Mouse (Mus musculus) forebrain, embryonic 10.5 days (tissue): ENCODE results near the gene Cops7b. TPM values are rescaled to one million over a fixed set of nuclear protein-coding genes. Genes with fewer than 3 reads are reported as not detected.
A peak's percentile ranks its signal among the peaks of the same experiment; 100 is the strongest.
"Not testable (repeated sequence)": the region's sequence is repeated elsewhere in the genome, so short reads cannot be mapped to it uniquely, and the experiment has no call there.

Experiments
- DNase-seq: peaks from one replicate; pipeline ENCODE4 v3.0.0-alpha.2; 2017; ENCODE audit warnings: low spot score; ENCODE audit errors: extremely low spot score
- H3K27ac ChIP-seq: fragments of 300-500 bp; sonication (generic); 2 replicates; pipeline ENCODE4 v1.5.1; 2016; ENCODE audit warnings: mild to moderate bottlenecking
- H3K27me3 ChIP-seq: fragments of 300-500 bp; sonication (generic); 2 replicates; pipeline ENCODE4 v1.6.1; 2016; ENCODE audit warnings: mild to moderate bottlenecking; ENCODE audit not compliant: poor library complexity, severe bottlenecking
- H3K36me3 ChIP-seq: fragments of 300-500 bp; sonication (generic); replicated peaks from 2 replicates; pipeline ENCODE4 v1.6.1; 2016; ENCODE audit warnings: mild to moderate bottlenecking, moderate library complexity
- H3K4me1 ChIP-seq: fragments of 300-500 bp; sonication (generic); 2 replicates; pipeline ENCODE4 v1.6.1; 2016
- H3K4me3 ChIP-seq: fragments of 300-500 bp; sonication (generic); 2 replicates; pipeline ENCODE4 v1.5.1; 2016; ENCODE audit warnings: mild to moderate bottlenecking, moderate library complexity
- H3K9me3 ChIP-seq: fragments of 300-500 bp; sonication (generic); 2 replicates; pipeline ENCODE4 v1.6.1; 2016; ENCODE audit warnings: mild to moderate bottlenecking, moderate library complexity
- WGBS: fragments of 180-500 bp; shearing (Covaris S2); methylation state at CpG from one replicate; pipeline ENCODE4 v1.1.7; 2016; 5-methylcytosine and 5-hydroxymethylcytosine counted together
- polyA plus RNA-seq: library from polyadenylated mRNA; unstranded; fragments of >200 nt; fragmentation: Nextera tagmentation; extraction: Ambion mirVana; gene quantifications from 2 replicates; pipeline ENCODE4 v1.2.1, GENCODE M21; 2016

The Cops7b gene
- polyA plus RNA-seq, result 74.3 and 75.9 TPM in 2 replicates

DNA sequence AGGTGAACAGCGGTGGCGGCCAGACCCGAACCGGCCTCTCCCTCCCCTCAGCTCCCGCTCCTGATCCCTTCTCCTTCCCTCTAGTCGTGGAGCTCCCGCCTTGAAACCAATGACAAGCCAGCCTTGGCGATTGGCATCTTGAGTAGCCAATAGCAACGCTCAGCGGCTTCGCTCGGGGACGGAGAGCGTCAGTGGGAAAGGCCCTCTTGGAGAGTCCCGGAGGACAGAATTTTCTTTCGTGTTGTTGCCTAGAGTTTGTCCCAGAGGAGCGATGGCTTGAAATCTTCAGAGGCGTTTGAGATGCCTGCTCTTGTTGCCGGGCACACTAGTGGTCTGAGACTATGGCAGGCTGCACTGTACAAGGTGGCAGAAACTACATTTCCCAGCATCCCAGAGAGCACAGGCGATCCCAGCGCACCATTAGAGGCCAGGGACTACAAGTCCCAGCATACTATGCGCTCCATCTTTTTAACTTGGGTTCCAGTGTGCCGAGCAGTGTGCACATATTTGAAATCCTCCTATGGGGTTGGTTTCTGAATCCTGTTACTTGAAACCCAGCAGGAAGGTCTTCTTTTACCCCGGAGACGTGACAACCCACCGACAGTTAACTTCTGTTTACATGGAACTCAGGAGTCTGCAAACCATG lies at the start of gene Cops7b, which contains the start of gene Pde6d:
Cops7b (plus strand) TSS at position 454 of the 646 bp plus-strand sequence.
Pde6d (minus strand) TSS at position 179 of the 646 bp plus-strand sequence.
- under 1% methylated on average over 26 of the region's 26 CpGs for WGBS
- DNase-seq, result peak; percentile 94
- Histone ChIP-seq H3K9me3 (no peaks in the 10 kb centered on the region), H3K4me1 (peaks cover 28% of the 10 kb centered on the region), H3K36me3 (peaks cover 10% of the 10 kb centered on the region), H3K27me3 (no peaks in the 10 kb centered on the region), H3K27ac (peak within 1 kb of the TSS; percentile 93), H3K4me3 (peak within 1 kb of the TSS; percentile 66)

DNA sequence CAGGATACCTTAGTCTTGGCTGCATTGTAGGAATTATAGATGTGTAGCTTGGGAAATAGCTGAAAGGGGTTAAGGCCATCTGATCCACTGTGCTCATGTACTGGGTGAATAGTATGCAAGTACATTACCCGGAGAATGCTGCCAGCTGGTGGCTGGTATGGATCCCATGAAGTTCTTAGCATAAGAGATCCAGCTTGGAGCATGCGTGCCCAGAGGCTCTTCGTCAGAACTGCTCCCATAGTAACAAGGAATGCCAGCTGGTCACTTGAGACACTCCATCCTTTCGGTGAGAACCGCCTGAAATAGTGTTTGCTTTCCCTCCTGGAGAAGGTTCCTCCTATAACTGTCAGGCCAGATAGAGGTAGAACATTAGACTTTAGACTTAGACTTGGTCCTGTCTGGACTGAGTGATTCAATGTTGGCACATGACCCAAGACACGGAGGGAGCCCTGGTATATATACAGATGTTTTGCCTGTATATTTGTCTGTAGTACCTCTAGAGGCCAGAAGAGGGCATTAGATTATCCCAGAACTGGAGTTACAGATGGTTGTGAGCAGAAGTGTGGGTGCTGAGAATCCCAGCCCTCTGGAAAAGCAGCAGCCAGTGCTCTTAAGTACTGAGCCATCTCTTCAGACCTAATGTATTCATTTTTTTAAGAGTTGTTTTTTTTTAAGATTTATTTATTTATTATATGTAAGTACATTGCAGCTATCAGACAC lies 49.1 kb upstream of the Cops7b start:
- DNase-seq, result no peak
- no peak overlapping the region for H3K27ac ChIP-seq
- peaks cover 36% of the 10 kb centered on the region for H3K4me1 ChIP-seq
- H3K9me3 ChIP-seq, result peaks cover 4% of the 10 kb centered on the region; the same call in 1 of the 2 replicates
- no peaks in the 10 kb centered on the region for H3K27me3 ChIP-seq
- H3K4me3 ChIP-seq, result no peak overlapping the region
- H3K36me3 ChIP-seq, result peaks cover 51% of the 10 kb centered on the region
- WGBS, result 93% methylated on average over 6 of the region's 6 CpGs

DNA sequence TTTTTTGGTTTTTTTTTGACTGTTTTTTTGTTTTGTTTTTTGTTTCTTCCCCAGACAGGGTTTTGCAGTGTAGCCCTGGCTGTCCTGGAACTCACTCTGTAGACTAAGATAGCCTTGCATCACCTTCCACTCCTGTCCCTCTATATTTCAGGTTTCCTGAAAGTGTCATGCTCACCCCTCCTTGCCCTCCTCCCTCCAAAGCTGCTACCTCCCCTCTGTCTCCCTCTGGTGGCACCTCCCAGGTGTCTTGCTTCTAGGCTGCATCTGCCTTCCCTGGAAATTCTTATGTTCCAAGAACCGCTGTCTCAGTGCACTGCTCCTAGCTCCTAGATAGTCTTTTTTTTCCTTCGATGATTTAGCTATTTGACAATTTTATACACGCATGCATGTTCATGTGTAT lies 44.3 kb upstream of the Cops7b start:
- no peaks in the 10 kb centered on the region for H3K4me1 ChIP-seq
- WGBS, result 71% methylated on average over 3 of the region's 3 CpGs
- no peak for DNase-seq
- peaks cover 4% of the 10 kb centered on the region; the same call in 1 of the 2 replicates for H3K9me3 ChIP-seq
- no peaks in the 10 kb centered on the region for H3K27me3 ChIP-seq
- H3K36me3 ChIP-seq, result peaks cover 41% of the 10 kb centered on the region
- no peak overlapping the region for H3K27ac ChIP-seq
- no peak overlapping the region for H3K4me3 ChIP-seq

DNA sequence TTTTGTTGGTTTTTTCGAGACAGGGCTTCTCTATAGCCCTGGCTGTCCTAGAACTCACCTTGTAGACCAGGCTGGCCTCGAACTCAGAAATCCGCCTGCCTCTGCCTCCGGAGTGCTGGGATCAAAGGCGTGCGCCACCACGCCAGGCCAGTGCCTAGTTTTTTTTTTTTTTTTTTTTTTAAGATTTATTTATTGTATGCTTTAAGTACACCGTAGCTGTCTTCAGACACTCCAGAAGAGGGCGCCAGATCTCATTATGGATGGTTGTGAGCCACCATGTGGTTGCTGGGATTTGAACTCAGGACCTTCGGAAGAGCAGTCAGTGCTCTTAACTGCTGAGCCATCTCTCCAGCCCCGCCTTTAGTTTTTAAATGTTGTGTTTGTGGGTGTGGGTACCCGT lies 43.1 kb upstream of the Cops7b start:
- not testable (repeated sequence) for H3K4me1 ChIP-seq
- WGBS, result 91% methylated on average over 12 of the region's 12 CpGs

DNA sequence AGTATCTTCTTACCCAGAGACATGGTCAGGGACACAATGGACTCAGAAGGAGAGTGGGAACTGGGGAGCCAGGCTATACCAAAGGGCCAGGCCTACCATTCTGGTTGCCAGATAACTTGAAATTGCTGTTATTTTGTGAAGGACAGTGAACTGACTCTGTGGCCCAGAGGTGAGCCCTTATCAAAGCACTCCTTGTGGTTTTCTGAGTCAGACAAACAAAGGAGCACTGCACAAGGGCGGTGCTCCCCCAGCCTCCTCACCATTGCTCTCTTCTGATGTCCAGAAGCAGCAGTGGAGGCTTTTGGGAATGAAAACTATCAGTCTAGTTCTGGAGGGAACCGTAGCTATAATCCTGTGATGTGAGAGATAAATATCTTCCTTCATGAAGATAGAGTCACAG lies 40.1 kb upstream of the Cops7b start:
- Histone ChIP-seq H3K27ac (no peak overlapping the region), H3K36me3 (peaks cover 66% of the 10 kb centered on the region), H3K4me3 (no peak overlapping the region), H3K4me1 (no peaks in the 10 kb centered on the region; the same call in 1 of the 2 replicates), H3K9me3 (no peaks in the 10 kb centered on the region), H3K27me3 (no peaks in the 10 kb centered on the region)
- DNase-seq, result no peak
- WGBS, result 86% methylated on average over 2 of the region's 2 CpGs

More for the DNA sequence above, 43.1 kb upstream of the Cops7b start:
- H3K4me3 ChIP-seq, H3K9me3 ChIP-seq, H3K27ac ChIP-seq, H3K27me3 ChIP-seq, DNase-seq: not testable (repeated sequence)
- peaks cover 47% of the 10 kb centered on the region for H3K36me3 ChIP-seq

GRCm38 (mm10) chr1:86546797-86547196 lies 35.9 kb upstream of the Cops7b start:
- WGBS, result 43% methylated on average over 3 of the region's 3 CpGs
- Histone ChIP-seq H3K36me3 (peaks cover 67% of the 10 kb centered on the region), H3K27me3 (no peaks in the 10 kb centered on the region), H3K4me3 (no peak overlapping the region), H3K9me3 (no peaks in the 10 kb centered on the region), H3K4me1 (peaks cover 4% of the 10 kb centered on the region), H3K27ac (no peak overlapping the region)
- DNase-seq, result no peak

GRCm38 (mm10) chr1:86551299-86551698 lies 31.4 kb upstream of the Cops7b start:
- Histone ChIP-seq H3K4me1 (peaks cover 10% of the 10 kb centered on the region), H3K36me3 (peaks cover 33% of the 10 kb centered on the region), H3K27me3 (no peaks in the 10 kb centered on the region), H3K9me3 (no peaks in the 10 kb centered on the region), H3K4me3 (no peak overlapping the region), H3K27ac (no peak overlapping the region)
- DNase-seq, result no peak
- WGBS, result 75% methylated on average over 4 of the region's 4 CpGs

GRCm38 (mm10) chr1:86551877-86552276 lies 30.8 kb upstream of the Cops7b start:
- Histone ChIP-seq H3K4me3 (no peak overlapping the region), H3K27me3 (no peaks in the 10 kb centered on the region), H3K9me3 (no peaks in the 10 kb centered on the region), H3K36me3 (peaks cover 32% of the 10 kb centered on the region), H3K4me1 (peaks cover 10% of the 10 kb centered on the region), H3K27ac (no peak overlapping the region)
- 34% methylated on average over 2 of the region's 2 CpGs for WGBS
- DNase-seq, result no peak

- no peaks in the 10 kb centered on the region for H3K9me3 ChIP-seq
- no peaks in the 10 kb centered on the region for H3K27me3 ChIP-seq
- peaks cover 10% of the 10 kb centered on the region for H3K4me1 ChIP-seq
- DNase-seq, result no peak
- no peak overlapping the region for H3K4me3 ChIP-seq
- WGBS, result 92% methylated on average over 3 of the region's 3 CpGs
- H3K36me3 ChIP-seq, result peaks cover 32% of the 10 kb centered on the region
- H3K27ac ChIP-seq, result no peak overlapping the region
These were observed 27.0 kb upstream of the Cops7b start for GRCm38 (mm10) chr1:86555665-86556064.

- no peak overlapping the region for H3K4me3 ChIP-seq
- no peaks in the 10 kb centered on the region for H3K9me3 ChIP-seq
- H3K36me3 ChIP-seq, result peaks cover 51% of the 10 kb centered on the region
- no peaks in the 10 kb centered on the region for H3K27me3 ChIP-seq
- WGBS, result 82% methylated on average over 7 of the region's 7 CpGs
- no peaks in the 10 kb centered on the region for H3K4me1 ChIP-seq
- H3K27ac ChIP-seq, result no peak overlapping the region
- DNase-seq, result no peak
These were observed 24.8 kb upstream of the Cops7b start for GRCm38 (mm10) chr1:86557872-86558271.

DNA sequence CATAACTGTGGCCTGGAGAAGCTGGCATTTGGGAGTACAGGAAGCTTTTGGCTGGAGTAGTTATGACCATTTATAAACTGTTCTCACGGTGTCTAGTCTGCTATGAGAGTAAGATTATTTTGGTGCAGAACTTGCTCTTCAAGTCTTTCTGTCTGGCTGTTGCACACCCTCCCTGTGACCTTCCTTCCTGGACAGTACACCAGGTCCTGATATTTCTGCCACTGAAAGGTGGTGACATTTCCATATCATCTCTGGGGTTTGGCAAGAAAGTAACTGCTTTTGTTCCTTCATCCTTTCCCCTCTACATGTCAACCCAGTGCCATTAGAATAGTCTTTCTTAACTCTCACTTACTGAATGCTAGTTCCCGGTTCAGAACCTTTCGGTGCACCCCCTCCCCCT lies 23.5 kb upstream of the Cops7b start:
- WGBS, result 89% methylated on average over 3 of the region's 3 CpGs
- no peaks in the 10 kb centered on the region for H3K4me1 ChIP-seq

GRCm38 (mm10) chr1:86562663-86563062 lies 20.0 kb upstream of the Cops7b start:
- WGBS, result 85% methylated on average over 2 of the region's 2 CpGs
- no peaks in the 10 kb centered on the region for H3K9me3 ChIP-seq
- no peaks in the 10 kb centered on the region for H3K27me3 ChIP-seq
- peaks cover 43% of the 10 kb centered on the region for H3K36me3 ChIP-seq
- H3K4me3 ChIP-seq, result no peak overlapping the region
- H3K27ac ChIP-seq, result no peak overlapping the region
- H3K4me1 ChIP-seq, result no peaks in the 10 kb centered on the region
- no peak for DNase-seq

More for the DNA sequence above, 23.5 kb upstream of the Cops7b start:
- DNase-seq, result no peak
- Histone ChIP-seq H3K36me3 (peaks cover 64% of the 10 kb centered on the region), H3K9me3 (no peaks in the 10 kb centered on the region), H3K4me3 (no peak overlapping the region), H3K27me3 (no peaks in the 10 kb centered on the region), H3K27ac (no peak overlapping the region)

DNA sequence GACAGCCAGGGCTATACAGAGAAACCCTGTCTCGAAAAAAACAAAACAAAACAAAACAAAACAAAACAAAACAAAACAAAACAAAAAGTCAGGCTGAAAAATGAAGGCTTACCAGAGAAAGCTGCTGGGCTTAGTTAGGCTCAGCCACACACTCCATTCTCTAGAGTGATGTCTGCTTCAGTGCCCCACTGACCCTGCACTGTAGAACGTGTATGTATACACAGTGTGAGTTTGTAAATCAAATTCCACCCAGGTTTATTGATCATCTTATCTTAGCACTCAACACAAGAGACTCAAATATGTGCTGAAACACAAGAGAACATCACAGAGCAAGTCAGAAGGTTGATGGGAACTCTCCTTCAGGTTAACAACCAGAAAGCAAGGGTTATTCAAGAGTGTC lies 14.3 kb upstream of the Cops7b start:
- Histone ChIP-seq H3K27me3 (no peaks in the 10 kb centered on the region), H3K4me1 (no peaks in the 10 kb centered on the region), H3K9me3 (no peaks in the 10 kb centered on the region), H3K4me3 (no peak overlapping the region), H3K27ac (no peak overlapping the region), H3K36me3 (peaks cover 20% of the 10 kb centered on the region)
- WGBS, result 83% methylated on average over 2 of the region's 2 CpGs
- DNase-seq, result no peak
